Mouse (Mus musculus) midbrain, embryonic 16.5 days (tissue): ENCODE measurements at regions not wholly inside any gene's neighbourhood (a gene's known extent, or its start where the extent isn't known, plus 50 kb on each side); places are given as distances from the start of the nearest gene placed in this dataset.

ENCODE experiments used
- ATAC-seq: fragments of 200-750 bp; cut with Nextera tagmentation; 2 replicates; pipeline ENCODE4 v1.8.0; 2017; ENCODE audit warnings: moderate TSS enrichment
- H3K27ac ChIP-seq: fragments of 300-500 bp; sonication (generic); 2 replicates; pipeline ENCODE4 v1.5.1; 2014; ENCODE audit warnings: mild to moderate bottlenecking, low read length, mixed read lengths
- H3K27me3 ChIP-seq: fragments of 300-500 bp; sonication (generic); 2 replicates; pipeline ENCODE4 v1.6.1; 2014; ENCODE audit warnings: low read depth, low read length, mixed read lengths; ENCODE audit not compliant: control insufficient read depth, insufficient read depth
- H3K36me3 ChIP-seq: fragments of 300-500 bp; sonication (generic); 2 replicates; pipeline ENCODE4 v1.6.1; 2014; ENCODE audit warnings: mild to moderate bottlenecking, low read length, moderate library complexity, mixed read lengths; ENCODE audit not compliant: control insufficient read depth, insufficient read depth
- H3K4me1 ChIP-seq: fragments of 300-500 bp; sonication (generic); 2 replicates; pipeline ENCODE4 v1.6.1; 2014; ENCODE audit warnings: mild to moderate bottlenecking, low read length, mixed read lengths; ENCODE audit not compliant: control insufficient read depth, insufficient read depth
- H3K4me2 ChIP-seq: fragments of 300-500 bp; sonication (generic); 2 replicates; pipeline ENCODE4 v1.6.1; 2014; ENCODE audit warnings: mild to moderate bottlenecking, low read length, mixed read lengths
- H3K4me3 ChIP-seq: fragments of 300-500 bp; sonication (generic); 2 replicates; pipeline ENCODE4 v1.5.1; 2014; ENCODE audit warnings: low read depth, mild to moderate bottlenecking, low read length, moderate library complexity, mixed read lengths
- H3K9ac ChIP-seq: fragments of 300-500 bp; sonication (generic); 2 replicates; pipeline ENCODE4 v1.6.1; 2014; ENCODE audit warnings: low read depth, low read length, mixed read lengths
- H3K9me3 ChIP-seq: fragments of 300-500 bp; sonication (generic); replicated peaks from 2 replicates; pipeline ENCODE4 v1.6.1; 2014; ENCODE audit warnings: mild to moderate bottlenecking, low read length, mixed read lengths; ENCODE audit not compliant: control insufficient read depth, poor library complexity, severe bottlenecking
- WGBS: fragments of 180-500 bp; shearing (Covaris S2); extraction: QIAGEN DNeasy Blood & Tissue Kit; methylation state at CpG from one replicate; pipeline ENCODE4 v1.1.7; 2014; 5-methylcytosine and 5-hydroxymethylcytosine counted together

GRCm38 (mm10) chr12:65681826-65682225 lies 456.5 kb downstream of the Wdr20rt start:
- Histone ChIP-seq H3K36me3 (no peaks in the 10 kb centered on the region), H3K4me3 (no peak overlapping the region), H3K9ac (no peak overlapping the region), H3K27ac (no peak overlapping the region), H3K27me3 (no peaks in the 10 kb centered on the region), H3K4me2 (no peak overlapping the region), H3K4me1 (no peaks in the 10 kb centered on the region), H3K9me3 (no peaks in the 10 kb centered on the region)
- no peak for ATAC-seq
- 91% methylated on average over 6 of the region's 6 CpGs for WGBS

GRCm38 (mm10) chr12:65704985-65705384 lies 479.7 kb downstream of the Wdr20rt start:
- Histone ChIP-seq H3K36me3 (no peaks in the 10 kb centered on the region), H3K27me3 (no peaks in the 10 kb centered on the region), H3K9ac (no peak overlapping the region), H3K4me1 (no peaks in the 10 kb centered on the region), H3K4me3 (no peak overlapping the region), H3K4me2 (no peak overlapping the region), H3K27ac (no peak overlapping the region), H3K9me3 (no peaks in the 10 kb centered on the region)
- no peak for ATAC-seq
- 66% methylated on average over 1 of the region's 1 CpGs for WGBS

- 20% methylated on average over 2 of the region's 2 CpGs for WGBS
- no peak for ATAC-seq
- H3K27me3 ChIP-seq = no peaks in the 10 kb centered on the region
- no peaks in the 10 kb centered on the region for H3K36me3 ChIP-seq
- no peak overlapping the region for H3K4me3 ChIP-seq
- no peak overlapping the region for H3K4me2 ChIP-seq
- H3K27ac ChIP-seq = no peak overlapping the region
- no peaks in the 10 kb centered on the region for H3K4me1 ChIP-seq
- H3K9me3 ChIP-seq = no peaks in the 10 kb centered on the region
- no peak overlapping the region for H3K9ac ChIP-seq
Measured at GRCm38 (mm10) chr12:65712304-65712703, 487.0 kb downstream of the Wdr20rt start.
